Mouse (Mus musculus) embryonic facial prominence, embryonic 11.5 days (tissue): ENCODE data around the gene Ppp6r2. TPM values are rescaled to one million over a fixed set of nuclear protein-coding genes. Genes with fewer than 3 reads are reported as not detected.

Experiments used
- ATAC-seq: fragments of 200-750 bp; cut with Nextera tagmentation; replicated peaks from 2 replicates; pipeline ENCODE4 v1.8.0; 2017; ENCODE audit warnings: low read depth; ENCODE audit not compliant: insufficient number of reproducible peaks, low FRiP score, low TSS enrichment
- DNase-seq: peaks from one replicate; pipeline ENCODE4 v3.0.0-alpha.2; 2015; ENCODE audit warnings: low spot score
- H3K27ac ChIP-seq: fragments of 300-500 bp; sonication (generic); replicated peaks from 2 replicates; pipeline ENCODE4 v1.5.1; 2014; ENCODE audit warnings: mild to moderate bottlenecking, low read depth, low read length, control low read depth
- H3K27me3 ChIP-seq: fragments of 300-500 bp; sonication (generic); 2 replicates; pipeline ENCODE4 v1.6.1; 2014; ENCODE audit warnings: mild to moderate bottlenecking, low read length, moderate library complexity, mixed read lengths; ENCODE audit not compliant: control insufficient read depth, insufficient read depth
- H3K36me3 ChIP-seq: fragments of 300-500 bp; sonication (generic); replicated peaks from 2 replicates; pipeline ENCODE4 v1.6.1; 2014; ENCODE audit warnings: low read depth, mild to moderate bottlenecking, low read length, moderate library complexity, mixed read lengths; ENCODE audit not compliant: control insufficient read depth, insufficient read depth
- H3K4me1 ChIP-seq: fragments of 300-500 bp; sonication (generic); 2 replicates; pipeline ENCODE4 v1.6.1; 2014; ENCODE audit warnings: low read length, mixed read lengths; ENCODE audit not compliant: control insufficient read depth, insufficient read depth
- H3K4me2 ChIP-seq: fragments of 300-500 bp; sonication (generic); 2 replicates; pipeline ENCODE4 v1.6.1; 2014; ENCODE audit warnings: low read depth, mild to moderate bottlenecking, control low read depth, low read length, moderate library complexity
- H3K4me3 ChIP-seq: fragments of 300-500 bp; sonication (generic); 2 replicates; pipeline ENCODE4 v1.5.1; 2014; ENCODE audit warnings: low read depth, low read length, control low read depth
- H3K9ac ChIP-seq: fragments of 300-500 bp; sonication (generic); replicated peaks from 2 replicates; pipeline ENCODE4 v1.6.1; 2014; ENCODE audit warnings: mild to moderate bottlenecking, control low read depth, low read length
- H3K9me3 ChIP-seq: fragments of 300-500 bp; sonication (generic); replicated peaks from 2 replicates; pipeline ENCODE4 v1.6.1; 2016; ENCODE audit warnings: mild to moderate bottlenecking, low read length, inconsistent platforms, mixed read lengths; ENCODE audit not compliant: control insufficient read depth
- WGBS: fragments of 180-500 bp; shearing (Covaris S2); extraction: QIAGEN DNeasy Blood & Tissue Kit; methylation state at CpG from one replicate; pipeline ENCODE4 v1.1.7; 2014; 5-methylcytosine and 5-hydroxymethylcytosine counted together
- polyA plus RNA-seq: library from polyadenylated mRNA; unstranded; fragments of >200 nt; fragmentation: Nextera tagmentation; extraction: Ambion mirVana; gene quantifications from 2 replicates; pipeline ENCODE4 v1.2.1, GENCODE M21; 2014

Gene Ppp6r2
- polyA plus RNA-seq, 1 experiment from 2014 or later, result 25.1 TPM

- no peaks in the 10 kb centered on the region for H3K9me3 ChIP-seq
- no peak overlapping the region for H3K27ac ChIP-seq
- ATAC-seq, result no peak
- peaks cover 9% of the 10 kb centered on the region for H3K36me3 ChIP-seq
- no peak overlapping the region for H3K4me2 ChIP-seq
- H3K27me3 ChIP-seq, result no peaks in the 10 kb centered on the region
- H3K4me1 ChIP-seq, result no peaks in the 10 kb centered on the region
- 92% methylated on average over 11 of the region's 11 CpGs for WGBS
- DNase-seq, result no peak
- no peak overlapping the region for H3K9ac ChIP-seq
- H3K4me3 ChIP-seq, result no peak overlapping the region
Measured at GRCm38 (mm10) chr15:89289455-89289854, 78.1 kb downstream of the Ppp6r2 start.

GRCm38 (mm10) chr15:89291521-89291920 is 80.2 kb downstream of the Ppp6r2 start:
- Histone ChIP-seq H3K9ac (no peak overlapping the region), H3K4me2 (no peak overlapping the region), H3K4me3 (no peak overlapping the region), H3K27ac (no peak overlapping the region), H3K27me3 (no peaks in the 10 kb centered on the region), H3K36me3 (peaks cover 5% of the 10 kb centered on the region), H3K9me3 (no peaks in the 10 kb centered on the region), H3K4me1 (no peaks in the 10 kb centered on the region)
- WGBS, result 91% methylated on average over 3 of the region's 3 CpGs
- no peak for ATAC-seq
- DNase-seq, result no peak

GRCm38 (mm10) chr15:89292795-89293194 is 81.4 kb downstream of the Ppp6r2 start:
- Histone ChIP-seq H3K4me2 (no peak overlapping the region), H3K27me3 (no peaks in the 10 kb centered on the region), H3K9ac (no peak overlapping the region), H3K4me1 (no peaks in the 10 kb centered on the region), H3K36me3 (peaks cover 5% of the 10 kb centered on the region), H3K27ac (no peak overlapping the region), H3K4me3 (no peak overlapping the region), H3K9me3 (no peaks in the 10 kb centered on the region)
- 98% methylated on average over 2 of the region's 2 CpGs for WGBS
- no peak for ATAC-seq
- no peak for DNase-seq

GRCm38 (mm10) chr15:89293778-89294177 is 82.4 kb downstream of the Ppp6r2 start:
- no peak for ATAC-seq
- H3K27me3 ChIP-seq, result no peaks in the 10 kb centered on the region
- no peak for DNase-seq
- H3K4me1 ChIP-seq, result no peaks in the 10 kb centered on the region
- H3K36me3 ChIP-seq, result peaks cover 5% of the 10 kb centered on the region
- WGBS, result 90% methylated on average over 10 of the region's 10 CpGs
- no peak overlapping the region for H3K4me2 ChIP-seq
- H3K27ac ChIP-seq, result no peak overlapping the region
- no peak overlapping the region for H3K9ac ChIP-seq
- no peaks in the 10 kb centered on the region for H3K9me3 ChIP-seq
- H3K4me3 ChIP-seq, result no peak overlapping the region

GRCm38 (mm10) chr15:89295580-89296165 is 84.3 kb downstream of the Ppp6r2 start:
- DNase-seq (no peak), ATAC-seq (no peak)
- Histone ChIP-seq H3K9ac (no peak overlapping the region), H3K27ac (no peak overlapping the region), H3K27me3 (no peaks in the 10 kb centered on the region), H3K4me3 (no peak overlapping the region), H3K4me1 (no peaks in the 10 kb centered on the region), H3K36me3 (peaks cover 10% of the 10 kb centered on the region), H3K4me2 (no peak overlapping the region), H3K9me3 (no peaks in the 10 kb centered on the region)
- WGBS, result 89% methylated on average over 8 of the region's 8 CpGs

DNA sequence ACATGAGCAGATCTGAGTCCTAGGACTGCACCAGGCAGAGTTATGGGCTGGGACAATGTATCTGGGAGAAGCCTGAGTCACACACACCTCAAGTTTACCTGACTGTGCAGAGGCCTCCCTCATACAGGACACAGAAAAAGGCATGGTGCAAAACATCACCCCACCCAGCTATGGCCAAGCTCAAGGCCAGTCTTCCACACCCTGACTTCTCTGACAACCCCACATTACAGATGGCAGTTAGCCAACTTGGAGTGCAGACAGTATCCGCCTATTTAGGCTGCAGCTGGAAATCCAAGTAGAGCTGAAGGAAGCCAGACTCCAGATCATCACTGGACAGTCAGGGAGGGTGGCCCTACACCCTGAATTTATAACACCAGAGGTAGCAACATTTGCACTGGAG is 85.1 kb downstream of the Ppp6r2 start:
- no peaks in the 10 kb centered on the region for H3K4me1 ChIP-seq
- no peak for DNase-seq
- H3K36me3 ChIP-seq, result peaks cover 10% of the 10 kb centered on the region
- H3K9me3 ChIP-seq, result no peaks in the 10 kb centered on the region
- no peak overlapping the region for H3K27ac ChIP-seq
- no peak overlapping the region for H3K4me2 ChIP-seq
- WGBS, result 93% methylated on average over 1 of the region's 1 CpGs
- H3K4me3 ChIP-seq, result no peak overlapping the region
- no peaks in the 10 kb centered on the region for H3K27me3 ChIP-seq
- H3K9ac ChIP-seq, result no peak overlapping the region
- no peak for ATAC-seq

- Histone ChIP-seq H3K9me3 (no peaks in the 10 kb centered on the region), H3K27ac (no peak overlapping the region), H3K9ac (no peak overlapping the region), H3K4me1 (no peaks in the 10 kb centered on the region), H3K27me3 (no peaks in the 10 kb centered on the region), H3K36me3 (peaks cover 8% of the 10 kb centered on the region), H3K4me3 (no peak overlapping the region), H3K4me2 (no peak overlapping the region)
- DNase-seq (no peak), ATAC-seq (no peak)
- 86% methylated on average over 2 of the region's 2 CpGs for WGBS
Measured at GRCm38 (mm10) chr15:89297695-89298094, 86.3 kb downstream of the Ppp6r2 start.

GRCm38 (mm10) chr15:89300180-89300579 is 88.8 kb downstream of the Ppp6r2 start:
- no peaks in the 10 kb centered on the region for H3K4me1 ChIP-seq
- no peak overlapping the region for H3K4me2 ChIP-seq
- DNase-seq, result no peak
- ATAC-seq, result no peak
- H3K9ac ChIP-seq, result no peak overlapping the region
- no peaks in the 10 kb centered on the region for H3K27me3 ChIP-seq
- H3K36me3 ChIP-seq, result peaks cover 17% of the 10 kb centered on the region
- no peak overlapping the region for H3K27ac ChIP-seq
- H3K4me3 ChIP-seq, result no peak overlapping the region
- WGBS, result 89% methylated on average over 13 of the region's 13 CpGs
- no peaks in the 10 kb centered on the region for H3K9me3 ChIP-seq
